Mouse (Mus musculus) bone marrow, adult 2 months (tissue): ENCODE data around the gene Cd9.

Source experiments
- CTCF ChIP-seq: fragments of 200-500 bp; IDR thresholded peaks from 2 replicates; pipeline ENCODE4 v1.5.1; 2011; ENCODE audit warnings: low read length, control low read depth; ENCODE audit not compliant: control insufficient read depth, insufficient read depth
- POLR2A ChIP-seq: fragments of 200-500 bp; IDR thresholded peaks from 2 replicates; pipeline ENCODE4 v1.6.1; 2011; ENCODE audit warnings: low read depth, mild to moderate bottlenecking, control low read depth, low read length, borderline replicate concordance; ENCODE audit not compliant: control insufficient read depth

DNA sequence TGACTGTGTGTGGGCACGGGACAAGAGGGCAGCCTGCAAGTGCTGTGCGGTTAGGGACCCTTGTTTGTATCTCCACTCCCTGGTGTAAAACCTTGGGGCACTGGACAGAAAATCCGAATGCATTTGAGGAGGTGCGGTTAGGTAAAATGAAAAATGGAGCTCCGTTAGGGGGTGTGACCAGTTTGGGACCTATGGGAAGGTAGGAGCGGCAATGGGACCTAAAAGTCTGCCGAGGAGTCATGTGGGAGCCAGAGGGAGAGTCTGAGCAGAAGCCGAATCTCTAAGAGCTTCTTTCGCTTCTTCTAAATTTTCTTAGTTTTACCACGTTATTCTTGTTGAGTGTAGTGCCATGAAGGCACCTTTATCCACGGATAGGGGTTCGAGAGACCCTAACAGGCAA, 1.8 kb upstream of the Cd9 start:
- no peak for TF ChIP-seq POLR2A
- TF ChIP-seq CTCF, result no peak
